Mouse (Mus musculus): Measurements from ENCODE around the gene Gm15140. TPM values are rescaled to one million over a fixed set of nuclear protein-coding genes. Genes with fewer than 3 reads are reported as not detected.

Gm15140 gene
- not detected in 4 replicates for total RNA-seq (2023; ENCODE audit: inconsistent age)

DNA sequence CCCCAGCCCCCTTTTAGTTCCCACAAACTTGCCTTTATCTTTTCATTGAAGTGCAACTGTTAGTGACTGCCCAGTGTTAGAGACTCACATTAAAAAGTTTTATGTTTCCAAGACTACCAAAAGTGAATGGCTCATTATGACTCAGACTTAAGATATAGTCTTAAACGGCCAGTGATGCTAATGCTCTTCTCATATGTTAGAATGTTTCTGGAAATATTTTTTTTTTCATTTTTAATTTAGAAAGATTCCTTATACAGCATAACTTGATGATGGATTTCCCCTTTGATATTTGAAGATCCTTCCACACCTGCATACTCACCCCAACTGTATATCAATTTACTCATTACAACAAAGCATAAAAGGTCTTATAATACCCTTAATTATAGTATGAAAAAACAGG lies at the start of gene Gm15140:
TSS of gene Gm15140 (minus strand) at position 101 of the 400 bp plus-strand sequence.

Other genes with a start within 250 kb of the Gm15140 start
- gene Samt1, start 108.0 kb downstream of the Gm15140 start, total RNA-seq (2023; ENCODE audit: inconsistent age) = not detected in 4 replicates
- not detected in 4 replicates for gene 4921511M17Rik, start 86.9 kb downstream of the Gm15140 start, total RNA-seq (2023; ENCODE audit: inconsistent age)
- gene Gm10057, start 65.6 kb downstream of the Gm15140 start, total RNA-seq (2023; ENCODE audit: inconsistent age) = not detected in 4 replicates
- gene 4930524N10Rik, start 222.7 kb upstream of the Gm15140 start, total RNA-seq (2023; ENCODE audit: inconsistent age) = not detected in 4 replicates